Mouse (Mus musculus): ENCODE measurements around the gene Tpbpb. TPM values are rescaled to one million over a fixed set of nuclear protein-coding genes. Genes with fewer than 3 reads are reported as not detected.
"Not testable (repeated sequence)": the region's sequence is repeated elsewhere in the genome, so short reads cannot be mapped to it uniquely, and the experiment has no call there.

Gene Tpbpb
- not detected in 2 replicates for polyA plus RNA-seq (2015; fragmentation: Nextera tagmentation; extraction: Ambion mirVana)

GRCm38 (mm10) chr13:60904780-60905179 is at the start of gene Tpbpb:
TSS of gene Tpbpb (minus strand) at chr13:60904880.
- not testable (repeated sequence) for ATAC-seq (ENCODE audit: low FRiP score, low read depth); H3K36me3 ChIP-seq

GRCm38 (mm10) chr13:60941884-60942283 is 37.2 kb upstream of the Tpbpb start, which contains the start of gene Tpbpa:
TSS of gene Tpbpa (minus strand) at chr13:60941984.
- H3K9ac ChIP-seq; H3K27me3 ChIP-seq; H3K4me3 ChIP-seq; H3K4me2 ChIP-seq; H3K36me3 ChIP-seq; H3K27ac ChIP-seq (replicated peaks); H3K4me1 ChIP-seq (replicated peaks); ATAC-seq (ENCODE audit: low FRiP score, low read depth): not testable (repeated sequence)
- H3K9me3 ChIP-seq = peaks cover 12% of the 10 kb centered on the region
- WGBS = 85% methylated on average over 3 of the region's 3 CpGs

More at GRCm38 (mm10) chr13:60904780-60905179, at the start of gene Tpbpb:
- not testable (repeated sequence) for H3K9ac ChIP-seq; H3K4me1 ChIP-seq (replicated peaks); H3K27ac ChIP-seq (replicated peaks); H3K4me2 ChIP-seq; H3K27me3 ChIP-seq; H3K9me3 ChIP-seq; H3K4me3 ChIP-seq
- 90% methylated on average over 2 of the region's 2 CpGs for WGBS

- Histone ChIP-seq H3K27me3 (no peaks in the 10 kb centered on the region), H3K27ac (replicated peaks) (no peak within 1 kb of the TSS), H3K9ac (no peak within 1 kb of the TSS), H3K4me1 (replicated peaks) (no peaks in the 10 kb centered on the region), H3K4me3 (no peak within 1 kb of the TSS), H3K4me2 (no peak within 1 kb of the TSS), H3K9me3 (peaks cover 3% of the 10 kb centered on the region; the same call in 1 of the 2 replicates), H3K36me3 (no peaks in the 10 kb centered on the region)
- no peak for ATAC-seq (ENCODE audit: low FRiP score, low read depth)
- WGBS = 73% methylated on average over 5 of the region's 5 CpGs
Observed at GRCm38 (mm10) chr13:60936500-60936901, 31.8 kb upstream of the Tpbpb start, which contains the start of the genes Gm49391 and Ctla2a. TSS of gene Gm49391 (minus strand) at chr13:60936571. TSS of gene Ctla2a (minus strand) at chr13:60936625.

GRCm38 (mm10) chr13:60935490-60935889 is 30.8 kb upstream of the Tpbpb start, which contains the start of gene Gm49393:
TSS of gene Gm49393 (minus strand) at chr13:60935590.
- H3K9me3 ChIP-seq; H3K36me3 ChIP-seq; H3K27ac ChIP-seq (replicated peaks); H3K9ac ChIP-seq; H3K27me3 ChIP-seq; H3K4me1 ChIP-seq (replicated peaks); H3K4me3 ChIP-seq; H3K4me2 ChIP-seq; ATAC-seq (ENCODE audit: low FRiP score, low read depth): not testable (repeated sequence)
- 75% methylated on average over 2 of the region's 2 CpGs for WGBS

- Histone ChIP-seq H3K9ac (no peak within 1 kb of the TSS), H3K27ac (replicated peaks) (no peak within 1 kb of the TSS), H3K27me3 (no peaks in the 10 kb centered on the region), H3K4me3 (no peak within 1 kb of the TSS), H3K9me3 (no peaks in the 10 kb centered on the region), H3K4me2 (no peak within 1 kb of the TSS), H3K36me3 (no peaks in the 10 kb centered on the region), H3K4me1 (replicated peaks) (no peaks in the 10 kb centered on the region)
- WGBS = 91% methylated on average over 3 of the region's 3 CpGs
- ATAC-seq (ENCODE audit: low FRiP score, low read depth) = no peak
Observed at GRCm38 (mm10) chr13:60897328-60897727, 7.4 kb downstream of the Tpbpb start, which contains the start of gene Ctla2b. TSS of gene Ctla2b (minus strand) at chr13:60897447.

GRCm38 (mm10) chr13:60896794-60897193 is 7.9 kb downstream of the Tpbpb start, which contains the start of gene Gm49392:
TSS of gene Gm49392 (minus strand) at chr13:60896894.
- not testable (repeated sequence) for ATAC-seq (ENCODE audit: low FRiP score, low read depth); H3K27ac ChIP-seq (replicated peaks); H3K4me1 ChIP-seq (replicated peaks); H3K36me3 ChIP-seq; H3K9me3 ChIP-seq; H3K9ac ChIP-seq; H3K4me3 ChIP-seq; H3K27me3 ChIP-seq; H3K4me2 ChIP-seq
- 84% methylated on average over 8 of the region's 8 CpGs for WGBS

- Histone ChIP-seq H3K4me2 (no peak overlapping the region), H3K4me1 (replicated peaks) (no peaks in the 10 kb centered on the region), H3K9me3 (no peaks in the 10 kb centered on the region), H3K27me3 (no peaks in the 10 kb centered on the region), H3K36me3 (no peaks in the 10 kb centered on the region), H3K4me3 (no peak overlapping the region), H3K9ac (no peak overlapping the region), H3K27ac (replicated peaks) (no peak overlapping the region)
- ATAC-seq (ENCODE audit: low FRiP score, low read depth) = no peak
Observed at GRCm38 (mm10) chr13:60895406-60896160, 9.1 kb downstream of the Tpbpb start.

GRCm38 (mm10) chr13:60892301-60892700 is 12.4 kb downstream of the Tpbpb start:
- ATAC-seq (ENCODE audit: low FRiP score, low read depth) = no peak
- WGBS = 96% methylated on average over 1 of the region's 1 CpGs
- Histone ChIP-seq H3K27me3 (no peaks in the 10 kb centered on the region), H3K4me3 (no peak overlapping the region), H3K9ac (no peak overlapping the region), H3K4me2 (no peak overlapping the region), H3K4me1 (replicated peaks) (no peaks in the 10 kb centered on the region), H3K36me3 (no peaks in the 10 kb centered on the region), H3K9me3 (no peaks in the 10 kb centered on the region), H3K27ac (replicated peaks) (no peak overlapping the region)

GRCm38 (mm10) chr13:60864281-60864680 is 40.4 kb downstream of the Tpbpb start, which contains the start of gene 4930486L24Rik:
TSS of gene 4930486L24Rik (minus strand) at chr13:60864475.
- no peak for ATAC-seq (ENCODE audit: low FRiP score, low read depth)
- H3K4me3 ChIP-seq = no peak within 1 kb of the TSS
- no peaks in the 10 kb centered on the region; the same call in 1 of the 2 replicates for H3K9me3 ChIP-seq
- no peak within 1 kb of the TSS for H3K9ac ChIP-seq
- WGBS = 65% methylated on average over 1 of the region's 1 CpGs
- no peaks in the 10 kb centered on the region for H3K36me3 ChIP-seq
- no peak within 1 kb of the TSS for H3K4me2 ChIP-seq
- no peaks in the 10 kb centered on the region for H3K4me1 ChIP-seq (replicated peaks)
- no peak within 1 kb of the TSS for H3K27ac ChIP-seq (replicated peaks)
- H3K27me3 ChIP-seq = no peaks in the 10 kb centered on the region

Other genes starting within 250 kb of the Tpbpb start
- not detected in 2 replicates for gene BC051665, start 118.5 kb downstream of the Tpbpb start, polyA plus RNA-seq (2015; fragmentation: Nextera tagmentation; extraction: Ambion mirVana)
- gene Ctsll3, start 102.0 kb downstream of the Tpbpb start, polyA plus RNA-seq (2015; fragmentation: Nextera tagmentation; extraction: Ambion mirVana) = not detected in 2 replicates
- gene 4930486L24Rik, start 40.4 kb downstream of the Tpbpb start, polyA plus RNA-seq (2015; fragmentation: Nextera tagmentation; extraction: Ambion mirVana) = not detected in 2 replicates
- 0.13 and 0.41 TPM in 2 replicates for gene Gm49392, start 8.0 kb downstream of the Tpbpb start, polyA plus RNA-seq (2015; fragmentation: Nextera tagmentation; extraction: Ambion mirVana)
- 1.2 and 1.9 TPM in 2 replicates for gene Ctla2b, start 7.4 kb downstream of the Tpbpb start, polyA plus RNA-seq (2015; fragmentation: Nextera tagmentation; extraction: Ambion mirVana)
- gene Gm49393, start 30.7 kb upstream of the Tpbpb start, polyA plus RNA-seq (2015; fragmentation: Nextera tagmentation; extraction: Ambion mirVana) = not detected in 2 replicates
- gene Gm49391, start 31.7 kb upstream of the Tpbpb start, polyA plus RNA-seq (2015; fragmentation: Nextera tagmentation; extraction: Ambion mirVana) = 0.71 and 1.5 TPM in 2 replicates
- gene Ctla2a, start 31.7 kb upstream of the Tpbpb start, polyA plus RNA-seq (2015; fragmentation: Nextera tagmentation; extraction: Ambion mirVana) = 15.1 and 21.4 TPM in 2 replicates
- gene Tpbpa, start 37.1 kb upstream of the Tpbpb start, polyA plus RNA-seq (2015; fragmentation: Nextera tagmentation; extraction: Ambion mirVana) = not detected in 2 replicates
- not detected in 2 replicates for gene Ctsj, start 101.1 kb upstream of the Tpbpb start, polyA plus RNA-seq (2015; fragmentation: Nextera tagmentation; extraction: Ambion mirVana)
- gene Ctsq, start 135.8 kb upstream of the Tpbpb start, polyA plus RNA-seq (2015; fragmentation: Nextera tagmentation; extraction: Ambion mirVana) = not detected in 2 replicates

Measured in hindbrain, embryonic 15.5 days (tissue).